Mouse (Mus musculus) lung, adult 2 months (tissue): ENCODE data around the gene 1810049J17Rik. TPM values are rescaled to one million over a fixed set of nuclear protein-coding genes. Genes with fewer than 3 reads are reported as not detected.

Experiments
- DNase-seq: peaks from one replicate; pipeline ENCODE4 v3.0.0; 2022
- H3K4me1 ChIP-seq: fragments of 200-500 bp; 2 replicates; pipeline ENCODE4 v1.6.1; 2011; ENCODE audit warnings: low read length; ENCODE audit not compliant: control insufficient read depth, insufficient read depth
- H3K4me3 ChIP-seq: fragments of 200-500 bp; replicated peaks from 2 replicates; pipeline ENCODE3; 2011; ENCODE audit warnings: low read depth, mild to moderate bottlenecking, control low read depth, low read length; ENCODE audit errors: extremely low read depth
- CTCF ChIP-seq: fragments of 200-500 bp; IDR thresholded peaks from 2 replicates; pipeline ENCODE4 v1.5.1; 2011; ENCODE audit warnings: mild to moderate bottlenecking, low read length, control low read depth; ENCODE audit not compliant: insufficient read depth
- POLR2A ChIP-seq: fragments of 200-500 bp; IDR thresholded peaks from 2 replicates; pipeline ENCODE4 v1.6.1; 2011; ENCODE audit warnings: low read depth, mild to moderate bottlenecking, control low read depth, low read length, borderline replicate concordance; ENCODE audit errors: extremely low read depth
- WGBS: fragments of 180-500 bp; shearing (Covaris S2); methylation state at CpG from one replicate; pipeline ENCODE4 v1.1.7; 2018; 5-methylcytosine and 5-hydroxymethylcytosine counted together
- polyA plus RNA-seq: library from polyadenylated mRNA; depleted of rRNA; stranded (reverse); fragments of >200 nt; gene quantifications from 2 replicates; pipeline ENCODE4 v1.2.3, GENCODE M21; 2012

Gene 1810049J17Rik
- polyA plus RNA-seq, 1 experiment, result not detected

DNA sequence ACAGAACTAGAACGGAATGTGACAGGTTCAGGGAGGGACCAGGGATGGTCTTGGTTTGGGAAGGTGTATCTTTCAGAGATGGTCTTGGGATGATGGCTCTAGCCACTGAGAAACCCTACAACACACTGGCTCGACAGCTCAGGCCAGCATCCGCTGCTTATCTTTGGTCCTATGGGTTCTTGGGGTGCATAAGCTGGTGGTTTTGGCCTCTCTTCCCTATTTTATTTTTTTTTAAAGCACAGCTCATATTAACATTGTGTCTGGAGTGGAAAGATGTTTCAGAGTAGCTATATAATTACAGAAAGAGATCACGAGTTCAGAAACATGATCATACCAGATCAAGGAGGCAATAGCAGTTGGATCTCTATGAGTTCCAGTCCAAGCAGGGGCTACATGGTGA, 42.4 kb upstream of the 1810049J17Rik start:
- Histone ChIP-seq H3K4me3 (no peak overlapping the region), H3K4me1 (peaks cover 6% of the 10 kb centered on the region; the same call in 1 of the 2 replicates)
- no peak for DNase-seq
- TF ChIP-seq POLR2A, result no peak
- no peak for TF ChIP-seq CTCF
- WGBS, result 86% methylated on average over 4 of the region's 4 CpGs

DNA sequence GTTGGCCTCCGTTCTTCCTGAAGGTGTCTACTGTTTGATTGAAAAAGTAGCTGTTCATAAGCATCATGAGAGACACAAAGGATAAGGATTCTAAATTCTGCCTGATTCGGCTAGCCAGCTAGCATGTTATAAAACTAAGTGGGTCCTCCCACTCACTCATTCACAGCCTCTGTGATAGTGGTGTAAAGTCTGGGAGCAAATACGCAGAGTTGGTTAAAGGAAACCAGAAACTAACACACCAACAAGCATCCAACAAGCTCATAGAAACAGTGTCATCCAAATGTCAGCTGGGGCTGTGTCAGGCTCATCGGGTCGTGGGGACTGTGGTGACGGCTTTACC, 41.0 kb upstream of the 1810049J17Rik start:
- TF ChIP-seq CTCF (no peak), POLR2A (no peak)
- H3K4me1 ChIP-seq, result peaks cover 3% of the 10 kb centered on the region; the same call in 1 of the 2 replicates
- DNase-seq, result no peak
- 84% methylated on average over 6 of the region's 6 CpGs for WGBS
- H3K4me3 ChIP-seq, result no peak overlapping the region

- no peak for DNase-seq
- TF ChIP-seq CTCF, result no peak
- no peak for TF ChIP-seq POLR2A
- 85% methylated on average over 14 of the region's 14 CpGs for WGBS
- Histone ChIP-seq H3K4me3 (no peak overlapping the region), H3K4me1 (peaks cover 3% of the 10 kb centered on the region; the same call in 1 of the 2 replicates)
These were observed 40.5 kb upstream of the 1810049J17Rik start for GRCm38 (mm10) chr15:12362001-12362700.

DNA sequence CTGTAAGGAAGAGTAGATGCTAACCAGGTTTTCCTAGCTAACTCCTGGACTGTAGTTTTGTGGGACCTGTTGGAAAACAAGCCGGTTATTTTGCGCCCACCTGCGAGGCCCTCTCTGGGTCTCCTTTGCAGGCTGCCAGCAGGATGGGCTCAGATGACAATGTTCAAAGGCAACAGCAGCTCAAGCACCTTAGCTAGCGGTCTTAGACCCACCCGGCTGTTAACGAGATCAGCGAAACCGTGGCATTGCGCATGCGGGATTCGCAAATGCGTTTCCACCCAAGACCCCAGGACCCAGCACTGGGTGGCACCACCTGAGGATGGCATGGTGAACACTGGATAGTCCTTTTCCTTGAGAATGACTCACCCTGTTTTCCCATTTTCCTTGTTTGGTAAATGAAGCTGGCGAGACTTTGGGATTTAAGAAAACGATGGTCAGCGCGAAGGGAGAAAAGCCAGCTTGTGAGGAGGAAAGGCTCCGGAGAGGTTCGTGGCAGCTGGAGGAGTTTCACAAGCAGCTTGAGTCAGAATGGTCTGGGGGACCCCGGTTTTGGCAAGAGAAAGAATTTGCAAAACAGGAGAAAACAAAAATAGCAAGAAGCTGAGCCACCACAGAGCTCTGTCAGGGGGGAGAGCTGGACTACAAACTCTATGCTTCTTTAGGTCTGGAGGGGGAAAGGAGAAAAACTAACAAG, 39.0 kb upstream of the 1810049J17Rik start:
- TF ChIP-seq POLR2A, result no peak
- DNase-seq, result no peak
- 74% methylated on average over 19 of the region's 19 CpGs for WGBS
- Histone ChIP-seq H3K4me3 (no peak overlapping the region), H3K4me1 (peaks cover 3% of the 10 kb centered on the region; the same call in 1 of the 2 replicates)

DNA sequence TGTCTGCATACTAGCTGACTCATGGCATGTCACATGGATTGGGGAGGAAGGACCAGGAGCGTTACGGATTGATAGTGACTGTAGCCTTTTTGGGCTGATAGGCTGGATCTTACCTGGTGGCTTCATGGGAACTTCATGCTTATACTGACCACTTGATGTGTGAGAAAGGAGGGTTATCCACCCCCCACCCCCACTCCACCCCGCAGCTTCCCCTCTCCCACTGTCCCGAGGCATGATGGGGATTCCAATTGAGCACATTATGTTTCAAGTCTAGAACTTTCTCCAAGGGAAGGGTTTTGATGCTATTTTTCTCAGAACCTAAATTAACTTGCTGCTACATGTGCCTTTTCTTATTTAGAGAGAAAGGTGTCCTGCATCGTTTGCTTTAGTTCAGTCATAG, 36.7 kb upstream of the 1810049J17Rik start:
- TF ChIP-seq POLR2A (no peak), CTCF (no peak)
- DNase-seq, result no peak
- 86% methylated on average over 5 of the region's 5 CpGs for WGBS
- Histone ChIP-seq H3K4me1 (peaks cover 6% of the 10 kb centered on the region), H3K4me3 (no peak overlapping the region)

- peaks cover 6% of the 10 kb centered on the region for H3K4me1 ChIP-seq
- no peak for TF ChIP-seq POLR2A
- TF ChIP-seq CTCF, result no peak
- H3K4me3 ChIP-seq, result no peak overlapping the region
- no peak for DNase-seq
These were observed 35.8 kb upstream of the 1810049J17Rik start for GRCm38 (mm10) chr15:12357459-12357858.

DNA sequence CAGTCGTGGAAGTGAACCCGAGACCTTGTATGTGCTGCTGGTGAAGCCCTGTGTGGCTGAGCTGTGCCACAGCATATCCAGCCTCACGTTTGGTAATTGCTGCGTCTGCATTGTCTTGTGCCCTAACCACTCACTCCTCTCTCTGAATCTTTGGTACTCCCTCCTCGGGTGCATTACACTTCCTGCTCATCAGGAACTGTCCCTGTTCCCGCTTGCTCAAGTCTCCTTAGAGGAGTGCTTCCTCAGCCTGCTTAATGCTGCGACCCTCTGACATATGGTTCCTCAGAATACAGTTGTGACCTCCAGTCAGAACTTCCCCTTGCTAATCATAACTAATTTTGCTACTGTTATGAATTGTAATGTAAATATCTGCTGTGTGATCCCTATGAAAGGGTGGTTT, 34.2 kb upstream of the 1810049J17Rik start:
- peaks cover 6% of the 10 kb centered on the region for H3K4me1 ChIP-seq
- no peak overlapping the region for H3K4me3 ChIP-seq
- TF ChIP-seq CTCF (no peak), POLR2A (no peak)
- WGBS, result 56% methylated on average over 7 of the region's 7 CpGs
- DNase-seq, result no peak

DNA sequence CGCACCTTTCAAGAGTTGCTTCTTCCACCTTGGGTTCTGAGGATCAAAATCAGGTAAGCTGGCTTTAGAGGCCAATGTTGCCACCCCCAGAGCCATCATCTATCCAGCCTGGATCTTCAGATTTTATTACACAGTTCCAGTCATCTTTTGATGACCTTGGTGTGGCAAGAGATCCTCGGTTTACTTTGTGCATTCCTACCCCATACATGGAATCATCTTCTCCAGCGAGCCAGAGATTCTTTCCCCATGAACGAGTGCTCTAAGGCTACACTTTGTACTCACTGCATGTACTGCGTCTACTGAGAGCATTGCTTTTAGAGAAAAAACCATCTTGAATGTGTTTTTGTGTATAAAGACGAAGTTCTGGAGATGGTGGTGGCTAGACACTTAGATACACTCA, 33.6 kb upstream of the 1810049J17Rik start:
- TF ChIP-seq POLR2A (no peak), CTCF (no peak)
- DNase-seq, result no peak
- no peak overlapping the region for H3K4me3 ChIP-seq
- WGBS, result 64% methylated on average over 6 of the region's 6 CpGs
- peaks cover 6% of the 10 kb centered on the region for H3K4me1 ChIP-seq

DNA sequence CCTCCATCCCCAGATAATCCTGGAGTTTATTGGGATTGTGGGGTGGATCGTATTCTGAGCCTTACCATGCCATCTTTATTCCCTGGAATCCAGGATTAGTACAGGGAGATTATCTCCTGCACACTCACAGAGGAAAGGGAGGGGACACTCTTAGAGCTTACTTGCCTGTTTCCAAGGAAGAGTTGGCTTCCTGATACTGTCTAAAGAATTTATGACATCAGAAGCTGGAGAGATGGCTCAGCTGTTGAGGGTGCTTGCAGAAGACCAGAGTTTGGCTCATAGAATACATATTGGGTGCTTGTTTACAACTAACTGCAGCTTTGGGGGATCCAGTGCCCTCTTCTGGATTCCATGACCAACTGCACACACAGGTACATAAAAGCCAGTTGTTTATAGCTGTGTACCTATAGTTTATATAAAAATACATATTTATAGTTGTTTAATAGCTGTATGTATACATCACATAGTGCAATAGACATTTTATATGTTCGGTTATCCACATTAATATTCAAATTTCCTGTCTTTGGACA, 32.6 kb upstream of the 1810049J17Rik start:
- Histone ChIP-seq H3K4me3 (no peak overlapping the region), H3K4me1 (peaks cover 6% of the 10 kb centered on the region)
- 81% methylated on average over 2 of the region's 2 CpGs for WGBS
- no peak for DNase-seq
- TF ChIP-seq CTCF (0 out of 2 replicates have a peak, but pooled peaks have one; percentile 8), POLR2A (no peak)

DNA sequence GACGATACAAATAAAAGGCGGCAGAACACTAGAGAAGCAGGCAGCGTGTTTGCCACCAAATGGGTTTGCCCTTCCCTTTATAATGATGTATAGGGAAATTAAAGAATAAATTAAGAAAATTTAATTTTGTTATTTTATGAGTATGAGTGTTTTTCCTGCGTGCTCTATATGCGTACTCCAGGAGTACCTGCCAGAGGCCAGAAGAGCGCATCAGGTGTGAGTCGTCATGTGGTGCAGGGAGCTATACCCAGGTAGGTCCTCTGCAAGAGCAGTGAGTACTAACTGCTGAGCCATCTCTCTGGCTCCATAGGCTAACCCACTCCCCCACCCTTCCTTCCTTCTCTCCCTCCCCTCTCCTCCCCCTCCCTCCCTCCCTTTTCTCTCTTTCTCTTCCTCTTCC, 29.8 kb upstream of the 1810049J17Rik start:
- no peak overlapping the region for H3K4me3 ChIP-seq
- DNase-seq, result no peak
- peaks cover 6% of the 10 kb centered on the region for H3K4me1 ChIP-seq
- 93% methylated on average over 7 of the region's 7 CpGs for WGBS
- TF ChIP-seq CTCF, result no peak
- no peak for TF ChIP-seq POLR2A
